Mouse (Mus musculus): ENCODE measurements around the gene Olfr71. TPM values are rescaled to one million over a fixed set of nuclear protein-coding genes. Genes with fewer than 3 reads are reported as not detected.

Gene Olfr71
- polyA plus RNA-seq, 1 experiment from 2014 or later: not detected

GRCm38 (mm10) chr4:43696561-43696960 is 13.5 kb downstream of the Olfr71 start:
- 80% methylated on average over 13 of the region's 13 CpGs for WGBS (ENCODE audit: insufficient replicate concordance)
- Histone ChIP-seq H3K9ac (ENCODE audit: low read depth, low read length) (no peak overlapping the region), H3K4me1 (ENCODE audit: control insufficient read depth, low read depth, low read length) (peaks cover 12% of the 10 kb centered on the region), H3K4me2 (ENCODE audit: low read depth, low read length) (no peak overlapping the region), H3K9me3 (replicated peaks; ENCODE audit: control insufficient read depth, low read length) (no peaks in the 10 kb centered on the region), H3K4me3 (ENCODE audit: low read depth, low read length) (no peak overlapping the region), H3K27me3 (ENCODE audit: control insufficient read depth, insufficient read depth, low read depth, low read length) (no peaks in the 10 kb centered on the region), H3K36me3 (ENCODE audit: control insufficient read depth, insufficient read depth) (no peaks in the 10 kb centered on the region), H3K27ac (ENCODE audit: low read length) (no peak overlapping the region)
- ATAC-seq (ENCODE audit: low read depth): no peak

GRCm38 (mm10) chr4:43695249-43695671 is 14.8 kb downstream of the Olfr71 start:
- Histone ChIP-seq H3K36me3 (ENCODE audit: control insufficient read depth, insufficient read depth) (no peaks in the 10 kb centered on the region), H3K27ac (ENCODE audit: low read length) (no peak overlapping the region), H3K9me3 (replicated peaks; ENCODE audit: control insufficient read depth, low read length) (no peaks in the 10 kb centered on the region), H3K4me2 (ENCODE audit: low read depth, low read length) (no peak overlapping the region), H3K4me1 (ENCODE audit: control insufficient read depth, low read depth, low read length) (peaks cover 12% of the 10 kb centered on the region), H3K4me3 (ENCODE audit: low read depth, low read length) (no peak overlapping the region), H3K9ac (ENCODE audit: low read depth, low read length) (no peak overlapping the region), H3K27me3 (ENCODE audit: control insufficient read depth, insufficient read depth, low read depth, low read length) (no peaks in the 10 kb centered on the region)
- no peak for ATAC-seq (ENCODE audit: low read depth)
- 29% methylated on average over 9 of the region's 9 CpGs for WGBS (ENCODE audit: insufficient replicate concordance)

GRCm38 (mm10) chr4:43694439-43695248 is 15.4 kb downstream of the Olfr71 start:
- Histone ChIP-seq H3K4me1 (ENCODE audit: control insufficient read depth, low read depth, low read length) (peaks cover 12% of the 10 kb centered on the region), H3K27me3 (ENCODE audit: control insufficient read depth, insufficient read depth, low read depth, low read length) (no peaks in the 10 kb centered on the region), H3K36me3 (ENCODE audit: control insufficient read depth, insufficient read depth) (no peaks in the 10 kb centered on the region), H3K4me3 (ENCODE audit: low read depth, low read length) (no peak overlapping the region), H3K9me3 (replicated peaks; ENCODE audit: control insufficient read depth, low read length) (no peaks in the 10 kb centered on the region), H3K4me2 (ENCODE audit: low read depth, low read length) (no peak overlapping the region), H3K27ac (ENCODE audit: low read length) (no peak overlapping the region), H3K9ac (ENCODE audit: low read depth, low read length) (no peak overlapping the region)
- no peak for ATAC-seq (ENCODE audit: low read depth)
- 35% methylated on average over 1 of the region's 1 CpGs for WGBS (ENCODE audit: insufficient replicate concordance)

- WGBS (ENCODE audit: insufficient replicate concordance): 21% methylated on average over 5 of the region's 5 CpGs
- Histone ChIP-seq H3K27ac (ENCODE audit: low read length) (no peak overlapping the region), H3K4me3 (ENCODE audit: low read depth, low read length) (no peak overlapping the region), H3K36me3 (ENCODE audit: control insufficient read depth, insufficient read depth) (no peaks in the 10 kb centered on the region), H3K4me2 (ENCODE audit: low read depth, low read length) (no peak overlapping the region), H3K9ac (ENCODE audit: low read depth, low read length) (no peak overlapping the region), H3K4me1 (ENCODE audit: control insufficient read depth, low read depth, low read length) (peaks cover 12% of the 10 kb centered on the region), H3K27me3 (ENCODE audit: control insufficient read depth, insufficient read depth, low read depth, low read length) (no peaks in the 10 kb centered on the region), H3K9me3 (replicated peaks; ENCODE audit: control insufficient read depth, low read length) (no peaks in the 10 kb centered on the region)
- ATAC-seq (ENCODE audit: low read depth): peak; percentile 39
These were observed 16.2 kb downstream of the Olfr71 start for GRCm38 (mm10) chr4:43693806-43694241.

- H3K9ac ChIP-seq (ENCODE audit: low read depth, low read length): no peak overlapping the region
- no peak overlapping the region for H3K27ac ChIP-seq (ENCODE audit: low read length)
- peaks cover 12% of the 10 kb centered on the region for H3K4me1 ChIP-seq (ENCODE audit: control insufficient read depth, low read depth, low read length)
- no peak overlapping the region for H3K4me3 ChIP-seq (ENCODE audit: low read depth, low read length)
- no peak overlapping the region for H3K4me2 ChIP-seq (ENCODE audit: low read depth, low read length)
- H3K36me3 ChIP-seq (ENCODE audit: control insufficient read depth, insufficient read depth): no peaks in the 10 kb centered on the region
- H3K27me3 ChIP-seq (ENCODE audit: control insufficient read depth, insufficient read depth, low read depth, low read length): no peaks in the 10 kb centered on the region
- WGBS (ENCODE audit: insufficient replicate concordance): 54% methylated on average over 5 of the region's 5 CpGs
- no peak for ATAC-seq (ENCODE audit: low read depth)
- no peaks in the 10 kb centered on the region for H3K9me3 ChIP-seq (replicated peaks; ENCODE audit: control insufficient read depth, low read length)
These were observed 19.0 kb downstream of the Olfr71 start for GRCm38 (mm10) chr4:43691026-43691425.

GRCm38 (mm10) chr4:43690021-43690420 is 20.0 kb downstream of the Olfr71 start:
- H3K4me1 ChIP-seq (ENCODE audit: control insufficient read depth, low read depth, low read length): peaks cover 9% of the 10 kb centered on the region
- no peaks in the 10 kb centered on the region for H3K9me3 ChIP-seq (replicated peaks; ENCODE audit: control insufficient read depth, low read length)
- no peak overlapping the region for H3K4me2 ChIP-seq (ENCODE audit: low read depth, low read length)
- 89% methylated on average over 17 of the region's 17 CpGs for WGBS (ENCODE audit: insufficient replicate concordance)
- no peak overlapping the region for H3K9ac ChIP-seq (ENCODE audit: low read depth, low read length)
- no peak for ATAC-seq (ENCODE audit: low read depth)
- H3K4me3 ChIP-seq (ENCODE audit: low read depth, low read length): no peak overlapping the region
- no peaks in the 10 kb centered on the region for H3K36me3 ChIP-seq (ENCODE audit: control insufficient read depth, insufficient read depth)
- no peaks in the 10 kb centered on the region for H3K27me3 ChIP-seq (ENCODE audit: control insufficient read depth, insufficient read depth, low read depth, low read length)
- H3K27ac ChIP-seq (ENCODE audit: low read length): no peak overlapping the region

- no peak overlapping the region for H3K9ac ChIP-seq (ENCODE audit: low read depth, low read length)
- H3K27me3 ChIP-seq (ENCODE audit: control insufficient read depth, insufficient read depth, low read depth, low read length): no peaks in the 10 kb centered on the region
- no peaks in the 10 kb centered on the region for H3K36me3 ChIP-seq (ENCODE audit: control insufficient read depth, insufficient read depth)
- no peaks in the 10 kb centered on the region for H3K4me1 ChIP-seq (ENCODE audit: control insufficient read depth, low read depth, low read length)
- WGBS (ENCODE audit: insufficient replicate concordance): 67% methylated on average over 7 of the region's 7 CpGs
- no peak overlapping the region for H3K4me3 ChIP-seq (ENCODE audit: low read depth, low read length)
- H3K4me2 ChIP-seq (ENCODE audit: low read depth, low read length): no peak overlapping the region
- H3K9me3 ChIP-seq (replicated peaks; ENCODE audit: control insufficient read depth, low read length): no peaks in the 10 kb centered on the region
- ATAC-seq (ENCODE audit: low read depth): no peak
- H3K27ac ChIP-seq (ENCODE audit: low read length): no peak overlapping the region
These were observed 30.5 kb downstream of the Olfr71 start for GRCm38 (mm10) chr4:43679416-43680043.

GRCm38 (mm10) chr4:43678541-43678940 is 31.5 kb downstream of the Olfr71 start:
- H3K9me3 ChIP-seq (replicated peaks; ENCODE audit: control insufficient read depth, low read length): no peaks in the 10 kb centered on the region
- H3K4me2 ChIP-seq (ENCODE audit: low read depth, low read length): no peak overlapping the region
- H3K27me3 ChIP-seq (ENCODE audit: control insufficient read depth, insufficient read depth, low read depth, low read length): no peaks in the 10 kb centered on the region
- WGBS (ENCODE audit: insufficient replicate concordance): 67% methylated on average over 6 of the region's 6 CpGs
- H3K9ac ChIP-seq (ENCODE audit: low read depth, low read length): no peak overlapping the region
- H3K36me3 ChIP-seq (ENCODE audit: control insufficient read depth, insufficient read depth): no peaks in the 10 kb centered on the region
- H3K27ac ChIP-seq (ENCODE audit: low read length): no peak overlapping the region
- ATAC-seq (ENCODE audit: low read depth): no peak
- no peaks in the 10 kb centered on the region for H3K4me1 ChIP-seq (ENCODE audit: control insufficient read depth, low read depth, low read length)
- H3K4me3 ChIP-seq (ENCODE audit: low read depth, low read length): no peak overlapping the region

GRCm38 (mm10) chr4:43675608-43676007 is 34.4 kb downstream of the Olfr71 start:
- no peak for ATAC-seq (ENCODE audit: low read depth)
- no peak overlapping the region for H3K9ac ChIP-seq (ENCODE audit: low read depth, low read length)
- no peaks in the 10 kb centered on the region for H3K4me1 ChIP-seq (ENCODE audit: control insufficient read depth, low read depth, low read length)
- no peak overlapping the region for H3K4me3 ChIP-seq (ENCODE audit: low read depth, low read length)
- H3K36me3 ChIP-seq (ENCODE audit: control insufficient read depth, insufficient read depth): no peaks in the 10 kb centered on the region
- H3K4me2 ChIP-seq (ENCODE audit: low read depth, low read length): no peak overlapping the region
- H3K27me3 ChIP-seq (ENCODE audit: control insufficient read depth, insufficient read depth, low read depth, low read length): no peaks in the 10 kb centered on the region
- 48% methylated on average over 4 of the region's 4 CpGs for WGBS (ENCODE audit: insufficient replicate concordance)
- no peak overlapping the region for H3K27ac ChIP-seq (ENCODE audit: low read length)
- H3K9me3 ChIP-seq (replicated peaks; ENCODE audit: control insufficient read depth, low read length): no peaks in the 10 kb centered on the region

Measured in liver, embryonic 16.5 days (tissue).